Mouse (Mus musculus) urinary bladder, adult 18-20 months (tissue): ENCODE data around the gene Gm44511.
"Not testable (repeated sequence)": the region's sequence is repeated elsewhere in the genome, so short reads cannot be mapped to it uniquely, and the experiment has no call there.

Source experiments
- DNase-seq, 2 experiments: peaks; one replicate each; pipeline ENCODE4 v3.0.0; 2022; ENCODE audit warnings: low spot score in 2 of 2, mixed read lengths in 2 of 2

Gene Gm44511

GRCm38 (mm10) chr6:128800696-128801095 is 25.4 kb downstream of the Gm44511 start:
- not testable (repeated sequence) for DNase-seq

- no peak for DNase-seq
Observed at GRCm38 (mm10) chr6:128799896-128800270, 26.2 kb downstream of the Gm44511 start.

- peak; percentile 77 to 89 for DNase-seq
Observed at GRCm38 (mm10) chr6:128799144-128799895, 26.8 kb downstream of the Gm44511 start.

- peak; percentile 63 for DNase-seq
Observed at GRCm38 (mm10) chr6:128798772-128799143, 27.4 kb downstream of the Gm44511 start.

- DNase-seq = peak; percentile 3 to 7
Observed at GRCm38 (mm10) chr6:128797936-128798771, 28.0 kb downstream of the Gm44511 start.

GRCm38 (mm10) chr6:128797185-128797905 is 28.8 kb downstream of the Gm44511 start:
- no peak for DNase-seq

- DNase-seq = no peak
Observed at GRCm38 (mm10) chr6:128796321-128796955, 29.7 kb downstream of the Gm44511 start.

- DNase-seq = no peak
Observed at GRCm38 (mm10) chr6:128793734-128794133, 32.4 kb downstream of the Gm44511 start.

GRCm38 (mm10) chr6:128790491-128790994 is 35.6 kb downstream of the Gm44511 start:
- DNase-seq = not testable (repeated sequence)

- no peak for DNase-seq
Observed at GRCm38 (mm10) chr6:128789115-128789514, 37.0 kb downstream of the Gm44511 start, which contains the start of gene Klrb1c. Gene Klrb1c, minus strand, starts transcription at chr6:128789215.

GRCm38 (mm10) chr6:128788517-128788916 is 37.6 kb downstream of the Gm44511 start:
- no peak for DNase-seq

GRCm38 (mm10) chr6:128786396-128786795 is 39.7 kb downstream of the Gm44511 start:
- DNase-seq = not testable (repeated sequence)

- no peak for DNase-seq
Observed at GRCm38 (mm10) chr6:128769481-128770253, 56.4 kb downstream of the Gm44511 start.

- DNase-seq = no peak
Observed at GRCm38 (mm10) chr6:128768047-128768446, 58.1 kb downstream of the Gm44511 start.

- DNase-seq = not testable (repeated sequence)
Observed at GRCm38 (mm10) chr6:128766486-128767254, 59.4 kb downstream of the Gm44511 start.

- no peak for DNase-seq
Observed at GRCm38 (mm10) chr6:128765211-128765610, 60.9 kb downstream of the Gm44511 start.

- no peak for DNase-seq
Observed at GRCm38 (mm10) chr6:128764598-128764997, 61.5 kb downstream of the Gm44511 start.

- peak; percentile 90 to 93 for DNase-seq
Observed at GRCm38 (mm10) chr6:128763736-128764523, 62.2 kb downstream of the Gm44511 start.
